Mouse (Mus musculus) thymus, postnatal 14 days (tissue): ENCODE results near the gene Prkd3.

Experiments
- DNase-seq: peaks from one replicate; pipeline ENCODE4 v3.0.0; 2021

Gene Prkd3

GRCm38 (mm10) chr17:78917696-78918095 is 102.9 kb downstream of the Prkd3 start:
- no peak for DNase-seq

- no peak for DNase-seq
These were observed 103.7 kb downstream of the Prkd3 start for GRCm38 (mm10) chr17:78916899-78917298.

GRCm38 (mm10) chr17:78916369-78916813 is 104.2 kb downstream of the Prkd3 start, which contains the start of gene Cebpzos:
Cebpzos (plus strand) TSS chr17:78916500.
- DNase-seq, result peak; percentile 93

- DNase-seq, result no peak
These were observed 104.8 kb downstream of the Prkd3 start for GRCm38 (mm10) chr17:78915772-78916171.

GRCm38 (mm10) chr17:78913921-78914320 is 106.7 kb downstream of the Prkd3 start:
- no peak for DNase-seq

DNA sequence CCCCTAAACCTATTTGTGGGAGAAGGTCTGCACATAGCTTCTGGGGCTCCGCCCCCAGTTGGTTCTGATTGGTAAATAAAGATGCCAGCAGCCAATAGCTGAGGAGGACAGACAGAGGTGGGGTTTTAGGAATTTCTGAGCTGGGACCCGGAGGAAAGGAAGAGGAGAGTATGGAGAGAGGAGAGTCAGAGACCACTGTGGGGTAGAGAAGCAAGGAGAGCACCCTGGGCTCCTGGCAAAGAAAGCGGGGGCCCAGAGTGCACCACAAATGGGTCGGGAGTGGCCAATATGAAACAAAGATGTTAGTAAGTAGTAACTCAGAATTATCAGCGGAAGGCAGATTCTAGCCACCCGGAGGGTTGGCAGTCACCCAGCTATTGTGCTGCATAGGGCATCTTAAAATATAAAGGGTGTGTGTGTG is 107.7 kb downstream of the Prkd3 start:
- DNase-seq, result peak; percentile 43

DNA sequence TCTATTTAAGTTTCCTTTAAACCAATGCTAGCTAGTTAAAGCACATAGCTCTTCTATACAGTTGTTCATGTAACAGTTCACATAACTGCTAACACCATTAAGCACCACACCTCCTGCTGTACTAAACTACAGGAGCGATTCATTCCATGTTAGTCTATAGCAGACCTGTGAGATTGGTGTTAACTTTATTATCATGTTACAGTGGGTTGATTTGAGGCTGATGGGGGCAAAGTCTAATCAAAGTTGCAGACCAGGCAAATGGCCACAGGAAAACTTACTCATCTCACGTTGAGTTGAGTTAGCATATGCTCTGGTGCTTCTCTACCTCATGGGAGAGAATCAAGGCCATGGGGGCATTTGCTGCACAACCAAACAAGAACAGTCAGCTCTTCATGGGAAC is 111.2 kb downstream of the Prkd3 start:
- DNase-seq, result no peak

GRCm38 (mm10) chr17:78906892-78907291 is 113.7 kb downstream of the Prkd3 start, which contains the start of gene Sult6b1:
Sult6b1 (minus strand) TSS chr17:78906992.
- DNase-seq, result no peak

DNA sequence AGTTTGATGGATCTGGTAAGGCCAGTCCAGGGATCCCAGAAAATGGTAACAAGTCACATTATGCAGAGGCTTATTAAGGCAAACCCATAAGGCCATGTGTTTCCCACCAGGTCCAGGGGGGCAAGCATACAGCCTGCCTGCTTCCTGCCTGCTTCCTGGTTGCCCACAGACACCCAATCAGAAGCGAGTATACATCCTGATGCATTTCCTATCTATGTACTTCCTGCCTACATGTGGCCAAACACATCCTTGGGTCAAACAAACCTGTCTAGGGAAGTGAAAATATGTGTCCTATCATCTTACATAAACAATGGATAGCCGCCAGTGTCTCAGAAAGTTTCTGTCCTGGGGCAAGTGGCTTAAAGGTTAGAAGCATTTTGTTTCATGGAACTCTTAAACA is 117.5 kb downstream of the Prkd3 start:
- DNase-seq, result no peak
